Mouse (Mus musculus) embryonic fibroblast, embryonic 13.5 days (primary cell): ENCODE data around the gene Edc3.

Source experiments
- CTCF ChIP-seq: IDR thresholded peaks from 2 replicates; pipeline ENCODE4 v1.5.1; 2011; ENCODE audit warnings: mild to moderate bottlenecking, control low read depth, low read length, moderate library complexity, borderline replicate concordance; ENCODE audit not compliant: insufficient read depth
- POLR2A ChIP-seq: IDR thresholded peaks from 2 replicates; pipeline ENCODE4 v1.6.1; 2011; ENCODE audit warnings: low read depth, mild to moderate bottlenecking, control low read depth, low read length, moderate library complexity

DNA sequence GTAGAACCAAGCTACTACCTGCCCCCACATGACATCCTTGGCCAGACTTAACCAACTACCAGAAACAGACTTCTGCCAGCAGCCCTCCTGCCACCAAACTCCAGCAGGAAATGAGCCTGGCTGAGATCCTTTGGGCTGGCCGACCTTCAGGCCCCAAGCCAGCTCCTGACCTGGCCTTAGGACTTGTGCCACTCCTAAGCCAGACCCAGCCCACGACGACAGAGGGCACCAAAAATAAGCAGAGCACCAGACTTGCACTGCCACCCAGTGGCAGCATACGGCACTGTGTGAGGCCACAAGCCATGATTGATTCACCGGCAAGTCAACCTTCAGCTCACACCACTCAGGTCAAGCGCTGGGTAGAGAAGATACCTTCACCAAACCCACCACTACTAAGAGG, 50.9 kb downstream of the Edc3 start:
- TF ChIP-seq CTCF (peak; percentile 94), POLR2A (no peak)
